Mouse (Mus musculus): Measurements from ENCODE around the gene March8. TPM values are rescaled to one million over a fixed set of nuclear protein-coding genes. Genes with fewer than 3 reads are reported as not detected.
"Not testable (repeated sequence)": the region's sequence is repeated elsewhere in the genome, so short reads cannot be mapped to it uniquely, and the experiment has no call there.

Gene March8
- polyA plus RNA-seq, 1 experiment from 2014 or later = 68.3 TPM

- Histone ChIP-seq H3K27me3 (no peaks in the 10 kb centered on the region), H3K4me1 (replicated peaks) (no peaks in the 10 kb centered on the region), H3K4me3 (no peak overlapping the region), H3K27ac (replicated peaks) (no peak overlapping the region), H3K36me3 (no peaks in the 10 kb centered on the region), H3K9me3 (no peaks in the 10 kb centered on the region), H3K4me2 (no peak overlapping the region), H3K9ac (no peak overlapping the region)
- 91% methylated on average over 1 of the region's 1 CpGs for WGBS
- ATAC-seq (ENCODE audit: low FRiP score, low read depth) = no peak
Observed at GRCm38 (mm10) chr6:116353428-116353827, 15.6 kb downstream of the March8 start.

- not testable (repeated sequence) for H3K4me2 ChIP-seq; H3K4me1 ChIP-seq (replicated peaks)
- WGBS = 81% methylated on average over 8 of the region's 8 CpGs
Observed at GRCm38 (mm10) chr6:116356311-116356947, 18.6 kb downstream of the March8 start.

GRCm38 (mm10) chr6:116356948-116357325 is 19.1 kb downstream of the March8 start:
- Histone ChIP-seq H3K9ac (no peak overlapping the region), H3K4me1 (replicated peaks) (peaks cover 4% of the 10 kb centered on the region; the same call in 1 of the 2 replicates), H3K9me3 (no peaks in the 10 kb centered on the region), H3K27me3 (no peaks in the 10 kb centered on the region), H3K27ac (replicated peaks) (no peak overlapping the region), H3K36me3 (no peaks in the 10 kb centered on the region), H3K4me3 (no peak overlapping the region), H3K4me2 (no peak overlapping the region)
- ATAC-seq (ENCODE audit: low FRiP score, low read depth) = no peak
- 57% methylated on average over 4 of the region's 4 CpGs for WGBS

More at GRCm38 (mm10) chr6:116356311-116356947, 18.6 kb downstream of the March8 start:
- ATAC-seq (ENCODE audit: low FRiP score, low read depth); H3K36me3 ChIP-seq; H3K9me3 ChIP-seq; H3K27me3 ChIP-seq; H3K9ac ChIP-seq; H3K4me3 ChIP-seq; H3K27ac ChIP-seq (replicated peaks): not testable (repeated sequence)

GRCm38 (mm10) chr6:116358056-116358455 is 20.2 kb downstream of the March8 start:
- 78% methylated on average over 8 of the region's 8 CpGs for WGBS
- H3K36me3 ChIP-seq = no peaks in the 10 kb centered on the region
- no peaks in the 10 kb centered on the region for H3K27me3 ChIP-seq
- peaks cover 4% of the 10 kb centered on the region; the same call in 1 of the 2 replicates for H3K4me1 ChIP-seq (replicated peaks)
- H3K9me3 ChIP-seq = no peaks in the 10 kb centered on the region
- H3K4me3 ChIP-seq = no peak overlapping the region
- no peak overlapping the region for H3K9ac ChIP-seq
- no peak overlapping the region for H3K27ac ChIP-seq (replicated peaks)
- no peak for ATAC-seq (ENCODE audit: low FRiP score, low read depth)
- H3K4me2 ChIP-seq = no peak overlapping the region

- H3K9me3 ChIP-seq = no peaks in the 10 kb centered on the region
- no peak overlapping the region for H3K9ac ChIP-seq
- no peak overlapping the region for H3K4me3 ChIP-seq
- no peaks in the 10 kb centered on the region for H3K27me3 ChIP-seq
- 76% methylated on average over 3 of the region's 3 CpGs for WGBS
- H3K36me3 ChIP-seq = no peaks in the 10 kb centered on the region
- no peak overlapping the region for H3K4me2 ChIP-seq
- peaks cover 4% of the 10 kb centered on the region; the same call in 1 of the 2 replicates for H3K4me1 ChIP-seq (replicated peaks)
- ATAC-seq (ENCODE audit: low FRiP score, low read depth) = no peak
- no peak overlapping the region for H3K27ac ChIP-seq (replicated peaks)
Observed at GRCm38 (mm10) chr6:116359256-116359655, 21.4 kb downstream of the March8 start.

- H3K36me3 ChIP-seq = no peaks in the 10 kb centered on the region
- 84% methylated on average over 3 of the region's 3 CpGs for WGBS
- H3K9me3 ChIP-seq = no peaks in the 10 kb centered on the region
- H3K4me1 ChIP-seq (replicated peaks) = peaks cover 4% of the 10 kb centered on the region; the same call in 1 of the 2 replicates
- H3K9ac ChIP-seq = no peak overlapping the region
- no peak overlapping the region for H3K4me2 ChIP-seq
- H3K4me3 ChIP-seq = no peak overlapping the region
- no peaks in the 10 kb centered on the region for H3K27me3 ChIP-seq
- no peak overlapping the region for H3K27ac ChIP-seq (replicated peaks)
- no peak for ATAC-seq (ENCODE audit: low FRiP score, low read depth)
Observed at GRCm38 (mm10) chr6:116361463-116361862, 23.6 kb downstream of the March8 start.

- no peak overlapping the region for H3K9ac ChIP-seq
Observed at GRCm38 (mm10) chr6:116361993-116362392, 24.2 kb downstream of the March8 start.

GRCm38 (mm10) chr6:116367971-116368370 is 30.1 kb downstream of the March8 start:
- no peaks in the 10 kb centered on the region for H3K36me3 ChIP-seq
- ATAC-seq (ENCODE audit: low FRiP score, low read depth) = no peak
- H3K4me2 ChIP-seq = no peak overlapping the region
- H3K4me1 ChIP-seq (replicated peaks) = no peaks in the 10 kb centered on the region
- no peaks in the 10 kb centered on the region for H3K9me3 ChIP-seq
- H3K9ac ChIP-seq = no peak overlapping the region
- H3K27me3 ChIP-seq = no peaks in the 10 kb centered on the region
- no peak overlapping the region for H3K4me3 ChIP-seq
- H3K27ac ChIP-seq (replicated peaks) = no peak overlapping the region
- 59% methylated on average over 11 of the region's 11 CpGs for WGBS

More at GRCm38 (mm10) chr6:116361993-116362392, 24.2 kb downstream of the March8 start:
- ATAC-seq (ENCODE audit: low FRiP score, low read depth) = no peak
- Histone ChIP-seq H3K4me1 (replicated peaks) (peaks cover 4% of the 10 kb centered on the region; the same call in 1 of the 2 replicates), H3K27ac (replicated peaks) (no peak overlapping the region), H3K4me2 (no peak overlapping the region), H3K36me3 (no peaks in the 10 kb centered on the region), H3K27me3 (no peaks in the 10 kb centered on the region), H3K4me3 (no peak overlapping the region), H3K9me3 (no peaks in the 10 kb centered on the region)
- 88% methylated on average over 4 of the region's 4 CpGs for WGBS

- 100% methylated on average over 1 of the region's 1 CpGs for WGBS
- Histone ChIP-seq H3K9me3 (no peaks in the 10 kb centered on the region), H3K9ac (no peak overlapping the region), H3K4me1 (replicated peaks) (no peaks in the 10 kb centered on the region), H3K4me3 (no peak overlapping the region), H3K4me2 (no peak overlapping the region), H3K27me3 (no peaks in the 10 kb centered on the region), H3K36me3 (no peaks in the 10 kb centered on the region), H3K27ac (replicated peaks) (no peak overlapping the region)
- ATAC-seq (ENCODE audit: low FRiP score, low read depth) = no peak
Observed at GRCm38 (mm10) chr6:116369811-116370210, 32.0 kb downstream of the March8 start.

GRCm38 (mm10) chr6:116370216-116370976 is 32.6 kb downstream of the March8 start:
- Histone ChIP-seq H3K27me3 (no peaks in the 10 kb centered on the region), H3K9ac (no peak overlapping the region), H3K27ac (replicated peaks) (no peak overlapping the region), H3K9me3 (no peaks in the 10 kb centered on the region), H3K36me3 (no peaks in the 10 kb centered on the region), H3K4me1 (replicated peaks) (no peaks in the 10 kb centered on the region), H3K4me3 (no peak overlapping the region), H3K4me2 (no peak overlapping the region)
- WGBS = 88% methylated on average over 6 of the region's 6 CpGs
- peak; percentile 65; the same call in 1 of the 2 replicates for ATAC-seq (ENCODE audit: low FRiP score, low read depth)

GRCm38 (mm10) chr6:116371500-116371899 is 33.7 kb downstream of the March8 start:
- H3K36me3 ChIP-seq = no peaks in the 10 kb centered on the region
- H3K27ac ChIP-seq (replicated peaks) = no peak overlapping the region
- no peaks in the 10 kb centered on the region for H3K9me3 ChIP-seq
- H3K27me3 ChIP-seq = no peaks in the 10 kb centered on the region
- 90% methylated on average over 3 of the region's 3 CpGs for WGBS
- no peak overlapping the region for H3K4me2 ChIP-seq
- H3K4me3 ChIP-seq = no peak overlapping the region
- H3K9ac ChIP-seq = no peak overlapping the region
- H3K4me1 ChIP-seq (replicated peaks) = no peaks in the 10 kb centered on the region
- ATAC-seq (ENCODE audit: low FRiP score, low read depth) = no peak

- no peak overlapping the region for H3K4me2 ChIP-seq
- H3K36me3 ChIP-seq = peaks cover 5% of the 10 kb centered on the region; the same call in 1 of the 2 replicates
- H3K27ac ChIP-seq (replicated peaks) = no peak overlapping the region
- no peak overlapping the region for H3K4me3 ChIP-seq
- no peaks in the 10 kb centered on the region for H3K4me1 ChIP-seq (replicated peaks)
- WGBS = 98% methylated on average over 1 of the region's 1 CpGs
- H3K27me3 ChIP-seq = no peaks in the 10 kb centered on the region
- ATAC-seq (ENCODE audit: low FRiP score, low read depth) = no peak
- no peaks in the 10 kb centered on the region for H3K9me3 ChIP-seq
- H3K9ac ChIP-seq = no peak overlapping the region
Observed at GRCm38 (mm10) chr6:116374136-116374535, 36.3 kb downstream of the March8 start.

Measured in hindbrain, embryonic 15.5 days (tissue).